In the genomic region with DNA sequence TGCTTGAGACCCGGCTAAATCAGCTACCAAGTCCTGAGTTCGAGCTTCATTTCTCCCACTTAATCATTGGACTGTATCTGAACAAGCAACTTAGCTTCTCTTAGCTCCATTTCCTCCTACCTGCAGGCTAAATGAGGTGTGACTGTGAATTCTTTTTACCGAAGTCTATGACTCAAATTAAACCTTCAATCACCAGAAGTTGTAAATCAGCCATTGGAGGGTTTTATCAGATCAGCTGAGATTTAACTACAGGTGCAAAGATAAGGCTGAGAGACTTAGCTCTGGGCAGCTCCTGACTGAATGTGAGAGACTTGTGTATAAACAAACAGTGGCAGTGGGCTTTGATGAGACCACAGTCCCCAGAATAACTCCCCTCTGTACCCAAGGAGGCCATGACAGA, we compare ENCODE assay signal across 33 mouse cellular contexts.
"Had no signal": no experiment of that assay in that cellular context is flagged by ENCODE, and none has a peak within 500 bp of the region (broad histone marks: within the 10 kb centered on the region; RNA-seq: fewer than 3 reads in every experiment).

No protein-coding gene starts in this region.

- H3K4me1 ChIP-seq: heart, embryonic 10.5 days; heart, embryonic 12.5 days; heart, embryonic 13.5 days; heart, embryonic 15.5 days; hindbrain, embryonic 10.5 days; hindbrain, embryonic 12.5 days; hindbrain, embryonic 13.5 days; hindbrain, embryonic 15.5 days; kidney, embryonic 15.5 days had no signal

- H3K36me3 ChIP-seq: heart, embryonic 10.5 days; heart, embryonic 12.5 days; heart, embryonic 13.5 days; heart, embryonic 15.5 days; hindbrain, embryonic 10.5 days; hindbrain, embryonic 12.5 days; hindbrain, embryonic 13.5 days; hindbrain, embryonic 15.5 days; kidney, embryonic 15.5 days had no signal

- H3K9ac ChIP-seq: heart, embryonic 12.5 days; heart, embryonic 13.5 days; heart, embryonic 15.5 days; hindbrain, embryonic 12.5 days; hindbrain, embryonic 13.5 days; hindbrain, embryonic 14.5 days; hindbrain, embryonic 15.5 days; kidney, embryonic 15.5 days had no signal

- H3K4me3 ChIP-seq: heart, embryonic 10.5 days; heart, embryonic 12.5 days; heart, embryonic 13.5 days; heart, embryonic 15.5 days; hindbrain, embryonic 10.5 days; hindbrain, embryonic 12.5 days; hindbrain, embryonic 13.5 days; hindbrain, embryonic 15.5 days; kidney, embryonic 15.5 days; layer of hippocampus, adult 2 months; left cerebral cortex, adult 2 months had no signal

- H3K27me3 ChIP-seq: heart, embryonic 12.5 days; heart, embryonic 13.5 days; heart, embryonic 15.5 days; hindbrain, embryonic 12.5 days; hindbrain, embryonic 13.5 days; hindbrain, embryonic 15.5 days; kidney, embryonic 15.5 days had no signal

- ATAC-seq: hindbrain, embryonic 16.5 days; hindbrain, postnatal 0 days; inflammation-experienced regulatory T-cells, adult 6 months had no signal

- H3K9me3 ChIP-seq: heart, embryonic 10.5 days; heart, embryonic 12.5 days; heart, embryonic 15.5 days; hindbrain, embryonic 10.5 days; hindbrain, embryonic 12.5 days; hindbrain, embryonic 13.5 days; hindbrain, embryonic 15.5 days; kidney, embryonic 15.5 days had no signal

- DNase-seq: heart, postnatal 10 days; heart, postnatal 14 days; heart, postnatal 36 days; heart, postnatal 4 days; kidney, adult 11 months; kidney, adult 18-20 months; kidney, adult 2 months; kidney, adult 8-10 months; kidney, adult 9 months; kidney, postnatal 10 days; kidney, postnatal 14 days; kidney, postnatal 25 days; kidney, postnatal 36 days; kidney, postnatal 4 days; layer of hippocampus, adult 9-11 months; layer of hippocampus, postnatal 36 days had no signal

- H3K27ac ChIP-seq: heart, embryonic 10.5 days; heart, embryonic 13.5 days; heart, embryonic 15.5 days; hindbrain, embryonic 10.5 days; hindbrain, embryonic 12.5 days; hindbrain, embryonic 13.5 days; hindbrain, embryonic 14.5 days; hindbrain, embryonic 15.5 days; hindbrain, postnatal 0 days; kidney, embryonic 15.5 days; kidney, postnatal 0 days; layer of hippocampus, adult 2 months; left cerebral cortex, adult 2 months had no signal

- H3K4me2 ChIP-seq: heart, embryonic 11.5 days; heart, embryonic 12.5 days; heart, embryonic 13.5 days; heart, embryonic 15.5 days; hindbrain, embryonic 12.5 days; hindbrain, embryonic 13.5 days; hindbrain, embryonic 14.5 days; hindbrain, embryonic 15.5 days; kidney, embryonic 15.5 days had no signal
